Mouse (Mus musculus) monocyte, adult 5-6 weeks (primary cell): ENCODE measurements around the gene Milr1. TPM values are rescaled to one million over a fixed set of nuclear protein-coding genes. Genes with fewer than 3 reads are reported as not detected.
"Not testable (repeated sequence)": the region's sequence is repeated elsewhere in the genome, so short reads cannot be mapped to it uniquely, and the experiment has no call there.

ENCODE experiments used
- ATAC-seq: fragments of 153-309, 156-312 bp; replicated peaks from 2 replicates; pipeline ENCODE4 v1.8.0; 2017; ENCODE audit warnings: mild to moderate bottlenecking; ENCODE audit not compliant: low TSS enrichment, insufficient number of reproducible peaks, severe bottlenecking, poor library complexity, low FRiP score
- total RNA-seq: library from RNA; stranded (forward); fragments of 200-1000, 200-491, 200-594 nt; gene quantifications from 3 replicates; pipeline ENCODE4 v1.2.3, GENCODE M21; 2017

Gene Milr1
- total RNA-seq, 1 experiment from 2014 or later = 91.7 TPM

DNA sequence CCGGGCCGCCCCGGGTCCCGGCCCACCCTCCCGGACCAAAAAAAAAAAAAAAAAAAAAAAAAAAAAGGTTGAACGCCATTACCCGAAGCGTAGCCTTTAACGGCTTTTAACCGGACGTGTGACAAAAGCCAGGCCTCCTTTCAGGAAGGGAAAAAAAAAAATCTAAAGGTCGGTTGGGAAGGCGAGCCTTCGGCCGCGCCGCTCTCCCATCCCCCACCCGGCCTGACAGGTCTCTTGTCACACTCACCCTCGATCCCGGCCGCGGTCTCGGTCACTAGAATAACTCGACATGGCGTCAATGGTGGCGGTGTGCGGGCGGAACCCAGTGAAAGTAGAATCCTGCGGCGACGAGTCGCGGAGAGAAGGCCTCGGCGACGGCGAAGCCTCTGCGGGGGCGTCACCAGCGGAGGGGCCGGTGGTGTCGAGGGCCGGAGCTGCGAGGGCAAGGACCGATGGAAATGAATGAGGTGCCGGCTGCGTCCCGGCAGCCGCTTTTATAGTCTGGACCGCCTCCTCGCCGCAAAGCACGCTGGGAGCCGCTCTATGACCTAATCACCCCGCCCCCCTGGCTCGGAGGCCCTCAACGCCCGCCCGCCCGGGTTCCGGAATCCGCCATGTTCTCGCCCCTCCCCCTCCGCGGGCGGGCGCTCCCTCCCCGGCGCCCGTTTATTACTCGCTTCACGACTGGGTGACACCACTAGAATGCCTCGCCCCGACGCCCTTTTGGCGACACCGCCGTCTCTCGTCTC, 37.2 kb downstream of the Milr1 start:
- peak; percentile 64 for ATAC-seq

DNA sequence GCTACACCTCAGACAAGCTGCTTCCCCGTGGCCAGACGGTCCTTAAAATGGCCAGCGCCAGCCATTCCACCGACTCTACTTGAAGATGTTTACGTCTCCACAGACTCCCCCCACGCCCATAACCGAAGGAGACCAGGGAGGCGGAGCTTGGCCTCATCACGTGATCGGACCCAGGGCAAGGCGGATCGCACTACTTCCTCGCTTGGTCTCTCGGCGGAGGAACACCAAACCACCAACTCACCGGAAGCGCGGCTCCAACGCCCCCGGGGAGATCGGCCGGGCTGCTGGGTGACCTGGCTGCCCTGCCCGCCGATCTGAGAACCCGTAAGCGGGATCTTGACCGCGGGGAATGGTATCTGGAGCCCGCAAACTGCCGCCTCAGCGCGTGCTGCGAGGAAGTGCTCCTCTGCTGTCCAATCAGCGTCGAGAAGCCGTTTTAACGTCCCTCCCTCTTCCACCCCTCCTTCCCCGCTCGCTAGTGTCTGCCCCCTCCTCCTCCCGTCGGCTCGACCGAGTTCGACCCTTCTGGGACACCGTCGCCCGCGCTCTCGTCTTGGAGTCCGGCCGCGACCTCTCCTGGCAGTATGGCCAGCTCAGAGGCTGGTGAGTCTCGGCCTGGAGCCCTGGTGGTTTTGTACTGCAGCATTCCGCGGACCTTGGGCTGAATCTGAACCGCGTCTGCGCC, 37.9 kb downstream of the Milr1 start, which contains the start of the genes Ddx5 and Cep95:
TSS of gene Ddx5 (minus strand) at position 411 of the 685 bp plus-strand sequence.
TSS of gene Cep95 (plus strand) at position 478 of the 685 bp plus-strand sequence.
- ATAC-seq = peak; percentile 69

DNA sequence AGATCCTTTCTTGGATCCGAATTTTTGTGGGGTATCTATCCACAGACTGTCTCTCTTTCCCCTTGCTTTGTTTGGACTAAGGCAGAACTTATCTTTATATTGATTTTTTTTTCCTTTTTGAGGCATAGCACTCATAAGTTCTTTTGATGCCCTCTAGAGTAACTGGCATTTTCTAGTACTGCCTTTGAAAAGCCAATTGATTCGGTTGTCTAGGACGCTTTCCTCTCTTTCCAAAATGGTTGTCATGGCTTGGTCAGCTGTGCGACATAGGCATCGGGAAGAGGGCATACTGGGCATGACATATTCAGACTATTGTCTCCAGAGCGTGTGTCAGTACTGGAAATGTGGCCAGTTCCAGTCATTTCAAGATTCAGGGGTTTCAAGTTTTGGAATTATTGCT, 38.6 kb downstream of the Milr1 start:
- ATAC-seq = no peak

DNA sequence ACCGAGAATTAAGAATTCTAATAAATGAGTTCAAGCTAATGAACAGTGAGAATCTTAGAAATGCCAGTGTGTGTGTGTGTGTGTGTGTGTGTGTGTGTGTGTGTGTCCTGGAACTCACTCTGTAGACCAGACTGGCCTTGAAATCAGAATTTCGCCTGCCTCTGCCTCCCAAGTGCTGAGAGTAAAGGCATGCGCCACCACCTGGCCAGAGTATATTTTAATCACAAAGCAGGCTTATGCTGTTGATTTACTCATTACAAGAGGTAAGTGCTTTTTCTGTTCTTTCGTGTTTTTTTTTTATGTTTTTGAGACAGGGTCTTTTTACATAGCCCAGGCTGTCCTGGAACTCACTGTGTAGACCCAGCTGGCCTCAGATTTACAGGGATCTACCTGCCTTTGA, 42.8 kb downstream of the Milr1 start:
- no peak for ATAC-seq

DNA sequence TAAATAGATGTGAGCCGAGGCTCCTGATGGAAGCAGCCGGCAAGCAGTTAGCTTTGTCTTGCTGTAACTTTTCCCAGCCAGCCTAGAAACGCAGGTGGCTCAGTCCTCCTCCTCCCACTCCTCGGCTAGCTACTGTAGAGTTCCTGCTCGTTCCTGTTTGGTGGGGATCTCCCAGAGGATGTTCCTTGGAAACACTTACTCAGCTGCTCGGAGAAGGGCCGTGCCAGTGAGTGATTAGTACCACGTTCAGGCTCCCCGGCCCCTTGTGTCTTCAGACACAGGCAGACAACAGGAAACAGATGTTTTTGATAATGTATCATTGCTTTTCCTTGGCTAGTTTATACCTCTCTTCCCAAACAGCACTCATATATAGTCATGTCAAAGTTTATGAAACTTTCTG, 44.7 kb downstream of the Milr1 start:
- no peak for ATAC-seq

DNA sequence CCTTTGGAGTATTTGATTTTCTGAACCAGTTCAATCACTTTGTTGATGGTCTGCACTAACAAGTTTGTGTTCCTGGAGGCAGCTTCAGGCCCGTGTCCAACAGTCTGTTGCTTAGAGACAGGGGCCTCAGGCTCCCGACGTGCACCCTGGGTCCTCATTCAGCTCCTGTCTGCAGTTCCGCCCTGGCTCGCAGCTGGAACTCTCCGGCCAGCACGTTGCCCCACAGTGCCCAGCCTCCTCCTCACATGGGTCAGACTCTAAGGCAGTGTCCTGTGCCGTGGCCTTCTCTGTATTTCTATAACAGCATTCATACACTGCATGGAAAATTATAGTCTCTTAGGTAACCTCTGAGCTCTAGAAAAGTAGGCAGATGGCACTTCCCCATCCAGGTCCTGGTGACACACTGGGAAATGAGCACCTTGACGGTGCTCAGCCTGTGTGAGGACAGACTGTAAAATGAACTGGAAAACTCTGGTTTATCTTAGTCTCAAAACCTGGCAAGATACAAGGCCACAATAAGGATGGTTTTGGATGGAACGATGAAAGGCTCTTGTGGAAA, 51.1 kb downstream of the Milr1 start:
- no peak for ATAC-seq

DNA sequence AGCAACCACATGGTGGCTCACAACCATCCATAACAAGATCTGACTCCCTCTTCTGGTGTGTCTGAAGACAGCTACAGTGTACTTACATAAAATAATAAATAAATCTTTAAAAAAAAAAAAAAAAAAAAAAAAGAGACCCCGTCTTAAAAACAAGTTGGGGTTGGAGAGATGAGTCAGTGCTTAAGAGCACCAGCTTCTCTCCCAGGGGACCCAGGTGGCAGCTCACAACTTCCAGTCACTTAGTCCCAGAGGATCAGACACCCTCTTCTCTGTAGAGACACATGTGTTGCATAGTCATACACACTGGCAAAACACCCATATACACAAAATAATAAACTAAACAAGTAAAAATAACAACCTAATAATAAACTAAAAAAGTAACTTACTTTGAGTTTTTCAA, 56.4 kb downstream of the Milr1 start:
- not testable (repeated sequence) for ATAC-seq

DNA sequence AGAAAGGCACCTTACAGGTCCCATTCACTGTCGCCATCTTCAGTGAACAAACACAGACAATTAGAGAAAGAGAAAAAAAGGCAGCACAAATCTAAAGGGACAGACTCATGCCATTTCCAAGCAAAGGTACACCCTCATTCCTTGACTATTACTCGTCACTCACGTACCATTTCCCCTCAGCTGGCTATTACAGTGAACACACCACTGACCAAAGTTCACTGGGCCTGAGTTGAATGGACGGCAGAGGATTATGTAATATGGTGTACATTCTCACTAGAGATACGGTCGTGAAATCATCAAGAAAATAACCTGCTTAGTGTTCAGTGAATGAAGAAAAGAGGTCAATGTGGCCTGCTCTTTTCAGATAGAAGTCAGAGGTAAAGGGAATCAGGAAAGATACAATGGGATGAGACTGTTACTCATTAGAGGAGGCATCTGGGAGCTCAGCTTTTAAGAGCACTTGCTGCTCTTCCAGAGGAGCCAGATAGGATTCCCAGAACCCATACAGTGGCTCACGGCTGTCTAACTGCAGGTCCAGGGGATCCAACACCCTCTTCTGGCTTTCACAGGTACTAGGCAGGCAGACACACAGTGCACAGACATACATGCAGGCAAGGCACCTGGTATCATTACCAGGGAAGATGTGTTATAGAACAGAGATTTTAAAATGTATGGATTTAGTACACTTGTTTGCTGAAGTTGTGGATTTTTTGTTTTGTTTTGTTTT, 61.5 kb downstream of the Milr1 start:
- no peak for ATAC-seq

DNA sequence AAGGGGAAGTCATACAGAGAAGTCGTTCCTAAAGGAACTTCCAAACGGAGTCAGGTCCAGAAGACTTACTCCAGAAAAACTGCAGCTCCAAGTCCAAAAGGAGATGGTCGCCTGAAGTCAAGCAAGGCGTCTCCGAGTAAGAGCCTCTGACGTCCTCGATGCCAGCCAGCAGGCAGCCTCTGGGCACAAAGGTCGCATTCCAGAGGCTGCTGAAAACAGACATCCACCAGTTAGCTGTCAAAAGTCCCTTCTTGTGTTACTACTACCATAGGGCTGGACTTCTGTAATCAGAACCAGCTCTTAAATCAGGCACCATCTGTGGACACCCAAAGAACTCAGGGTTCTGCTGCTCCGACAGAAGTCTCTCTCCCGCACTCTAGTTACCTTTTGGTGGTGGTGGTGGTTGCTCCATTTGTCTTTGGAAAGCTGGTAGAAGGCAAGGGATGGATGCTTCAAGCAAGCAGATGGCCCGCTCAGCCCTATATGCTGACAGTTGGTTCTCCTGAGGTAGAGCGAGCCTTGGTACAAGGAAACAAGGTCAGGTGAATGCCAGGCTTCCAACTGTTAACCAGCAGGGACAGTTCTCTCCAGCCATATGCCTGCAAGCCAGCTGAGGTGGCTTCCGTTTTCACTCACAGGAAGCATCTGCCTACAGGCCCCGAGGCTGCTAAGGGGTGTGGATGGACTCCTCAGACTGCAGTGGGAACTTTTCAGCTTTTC, 63.7 kb downstream of the Milr1 start:
- no peak for ATAC-seq

DNA sequence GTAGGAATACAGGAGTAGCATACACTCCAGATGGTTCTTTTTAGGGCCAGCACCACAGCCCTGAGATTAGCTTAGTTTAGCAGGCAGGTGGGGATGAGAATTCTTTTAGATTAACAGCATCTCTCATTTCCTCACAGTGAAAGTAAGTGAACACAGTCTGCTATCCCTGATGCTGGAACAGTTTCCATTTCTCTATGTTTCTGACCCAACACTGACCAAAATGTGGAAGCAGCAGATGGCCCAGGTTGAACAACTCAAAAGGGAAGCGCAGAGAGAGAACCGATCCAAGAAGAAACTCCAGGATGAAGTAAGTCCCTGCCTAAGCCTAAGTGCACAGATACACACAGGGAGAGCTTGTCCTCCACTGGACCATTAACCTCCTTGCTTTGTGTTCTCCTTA, 64.3 kb downstream of the Milr1 start:
- ATAC-seq = no peak

DNA sequence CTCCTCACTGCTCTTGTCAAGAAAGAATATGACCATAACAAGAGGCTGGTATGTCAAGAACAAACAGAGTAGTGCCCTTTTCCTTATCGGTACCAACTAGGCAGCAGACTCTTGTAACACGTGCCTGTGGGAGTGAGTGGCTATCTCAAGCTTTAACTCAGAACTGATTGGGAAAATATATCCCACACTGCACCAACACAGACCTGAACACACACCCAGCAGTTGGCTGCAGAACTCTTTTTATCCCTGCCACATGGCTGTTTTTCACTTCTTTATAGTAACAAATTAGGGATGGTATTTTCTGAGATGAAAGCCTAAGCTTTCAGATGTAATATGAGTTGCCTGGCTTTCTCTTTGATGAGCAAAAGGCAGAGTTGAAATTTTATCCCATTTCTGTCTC, 64.7 kb downstream of the Milr1 start:
- no peak for ATAC-seq

DNA sequence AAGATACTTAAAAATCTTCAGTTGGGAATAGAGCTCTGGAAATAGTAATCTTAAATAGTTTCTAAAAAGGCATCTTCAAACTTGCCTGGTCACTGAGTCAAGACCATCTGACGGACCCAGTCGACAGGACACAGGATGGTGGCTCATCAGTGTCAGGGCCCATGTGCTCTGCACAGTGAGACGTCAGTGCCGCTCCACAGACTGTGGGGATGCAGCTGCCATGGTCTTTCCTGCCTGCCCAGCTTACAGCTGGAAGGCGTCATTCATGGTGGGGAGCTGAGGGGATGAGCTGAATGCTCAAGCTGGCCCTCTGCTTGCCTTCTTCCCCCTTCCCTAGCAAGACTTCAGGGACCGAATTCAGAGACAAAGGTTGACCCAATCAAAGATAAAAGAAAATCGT, 65.3 kb downstream of the Milr1 start:
- no peak for ATAC-seq

DNA sequence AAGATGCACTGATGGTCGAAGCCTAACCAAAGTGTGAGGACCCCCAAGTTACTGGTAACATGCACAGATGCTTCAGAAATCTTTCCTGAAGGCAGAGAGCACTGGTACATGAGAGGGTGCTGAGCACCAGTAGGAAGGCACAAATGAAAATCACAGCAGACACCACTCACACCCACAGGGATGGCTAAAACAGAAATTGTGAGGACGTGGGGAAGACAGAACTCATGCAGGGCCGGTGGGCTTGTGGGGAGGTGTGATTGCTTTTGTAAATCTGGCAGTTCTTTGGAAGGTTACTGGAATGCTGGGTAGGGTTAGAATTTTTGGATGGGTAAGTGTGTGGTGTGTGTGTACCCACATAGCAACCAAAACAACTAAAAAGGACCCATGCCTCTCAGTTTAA, 66.1 kb downstream of the Milr1 start:
- no peak for ATAC-seq

DNA sequence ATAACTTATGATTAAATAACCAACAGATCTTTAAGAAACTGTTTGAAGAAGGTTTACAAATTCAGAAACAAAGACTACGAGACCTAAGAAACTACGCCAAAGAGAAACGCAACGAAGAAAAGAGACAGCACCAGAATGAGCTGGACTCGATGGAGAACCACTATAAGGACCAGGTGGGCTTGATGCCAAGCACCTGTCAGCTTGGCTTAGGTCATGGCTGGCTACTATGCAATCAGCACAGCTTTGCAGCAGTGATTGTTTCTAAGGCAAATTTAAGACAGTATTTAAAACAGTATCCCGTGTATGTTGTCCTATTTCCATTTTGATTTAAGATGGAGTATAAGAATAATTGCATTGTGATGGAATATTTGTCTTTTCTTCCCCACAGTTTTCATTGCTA, 66.8 kb downstream of the Milr1 start:
- ATAC-seq = no peak

DNA sequence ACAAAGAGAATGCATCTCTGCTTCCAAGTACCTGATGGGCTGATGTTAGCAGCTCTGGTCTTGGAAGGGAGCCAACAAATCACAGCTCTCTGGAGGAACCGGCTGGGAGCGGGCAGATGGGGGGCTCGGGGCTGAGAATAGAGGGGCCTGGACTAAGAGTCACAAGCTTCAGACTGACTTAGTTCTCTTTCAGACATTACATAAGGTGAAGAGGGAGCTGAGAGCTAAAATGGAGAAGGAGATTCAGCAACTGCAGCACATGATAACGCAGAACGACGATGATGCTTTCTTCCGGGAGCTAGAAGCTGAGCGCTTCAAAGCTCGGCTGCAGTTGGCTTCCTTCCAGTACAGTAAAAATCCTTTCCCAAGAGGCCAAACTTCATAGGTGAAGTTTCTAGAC, 67.3 kb downstream of the Milr1 start:
- no peak for ATAC-seq
